Mouse (Mus musculus): ENCODE data around the gene Cep162. TPM values are rescaled to one million over a fixed set of nuclear protein-coding genes. Genes with fewer than 3 reads are reported as not detected.

Gene Cep162
- total and polyA plus RNA-seq, 3 experiments, result 6.2 to 13.2 (median 8.7) TPM

GRCm38 (mm10) chr9:87167001-87167830 is 88.1 kb downstream of the Cep162 start (continued):
- no peak for TF ChIP-seq RAD21 (IDR thresholded peaks at IDR 0.05; ENCODE audit: low read depth, low read length)
- no peak for TF ChIP-seq SMC3 (IDR thresholded peaks at IDR 0.05; ENCODE audit: low read depth, low read length)

- Histone ChIP-seq H3K36me3 (replicated peaks in 1 of 2; ENCODE audit: control insufficient read depth in 1 of 2, insufficient read depth in 1 of 2, low read length in 1 of 2) (no peaks in the 10 kb centered on the region), H3K4me1 (ENCODE audit: control insufficient read depth in 1 of 2, insufficient read depth in 2 of 2) (0 out of 4 replicates have a peak, but pooled peaks cover 0 to 4% of the 10 kb centered on the region in 2 experiments), H3K4me3 (replicated peaks in 1 of 3; ENCODE audit: low read depth in 2 of 3, low read length in 2 of 3, poor library complexity in 1 of 3) (no peak overlapping the region), H3K4me2 (ENCODE audit: insufficient read depth, low read depth, poor library complexity, severe bottlenecking) (no peak overlapping the region), H3K27ac (ENCODE audit: insufficient read depth, low read depth) (no peak overlapping the region), H3K27me3 (replicated peaks) (no peaks in the 10 kb centered on the region), H3K79me2 (replicated peaks; ENCODE audit: control insufficient read depth, extremely low read depth, insufficient read depth, poor library complexity, severe bottlenecking) (no peaks in the 10 kb centered on the region), H3K9ac (ENCODE audit: insufficient read depth, low read depth) (no peak overlapping the region), H3K9me3 (replicated peaks; ENCODE audit: low read length) (no peaks in the 10 kb centered on the region)
- TF ChIP-seq NRF1 (IDR thresholded peaks at IDR 0.05; ENCODE audit: low read depth, low read length) (no peak), JUN (IDR thresholded peaks at IDR 0.05; ENCODE audit: insufficient read depth, low read depth, low read length) (no peak), RAD21 (IDR thresholded peaks at IDR 0.05; ENCODE audit: low read depth, low read length) (no peak), IRF4 (IDR thresholded peaks at IDR 0.05; ENCODE audit: low read depth, low read length) (no peak), TCF12 (IDR thresholded peaks at IDR 0.05; ENCODE audit: low read depth, low read length) (no peak), CHD1 (IDR thresholded peaks at IDR 0.05; ENCODE audit: low read depth, low read length) (no peak), UBTF (IDR thresholded peaks at IDR 0.05; ENCODE audit: low read depth, low read length) (no peak), GABPA (IDR thresholded peaks at IDR 0.05; ENCODE audit: insufficient replicate concordance, low read depth, low read length) (no peak), POLR2A (IDR thresholded peaks at IDR 0.05; ENCODE audit: low read depth, low read length) (no peak), POLR2AphosphoS2 (IDR thresholded peaks at IDR 0.05; ENCODE audit: low read depth, low read length) (no peak), USF1 (IDR thresholded peaks at IDR 0.05; ENCODE audit: low read depth, low read length) (no peak), MAX (IDR thresholded peaks at IDR 0.05; ENCODE audit: low read length) (no peak), MAFK (IDR thresholded peaks at IDR 0.05; ENCODE audit: insufficient replicate concordance, low read length) (no peak), ELF1 (IDR thresholded peaks at IDR 0.05; ENCODE audit: low read depth, low read length) (no peak)
- no peak for DNase-seq (ENCODE audit: extremely low read depth)
- in situ Hi-C loops (cut with MboI; ENCODE audit: low pct_ligation_motif_present, low pct_unique_long_range_greater_than_20kb, low sequenced_read_pairs), result no loop called here
- dilution Hi-C loops (cut with MboI; ENCODE audit: extremely low pct_ligation_motif_present, extremely low pct_unique_long_range_greater_than_20kb, low sequenced_read_pairs), result no loop called here
These were observed 92.8 kb downstream of the Cep162 start for GRCm38 (mm10) chr9:87162559-87162958.

- H3K9me3 ChIP-seq (replicated peaks; ENCODE audit: low read length), result no peaks in the 10 kb centered on the region
- no peaks in the 10 kb centered on the region for H3K79me2 ChIP-seq (replicated peaks; ENCODE audit: control insufficient read depth, extremely low read depth, insufficient read depth, poor library complexity, severe bottlenecking)
- TF ChIP-seq CTCF (conservative IDR thresholded peaks at IDR 0.05 in 1 of 2, IDR thresholded peaks at IDR 0.05 in 1 of 2; ENCODE audit: low read depth in 2 of 2, low read length in 2 of 2), result no peak
- no peak for TF ChIP-seq MXI1 (IDR thresholded peaks at IDR 0.05; ENCODE audit: low read depth, low read length)
- no peak for TF ChIP-seq IRF4 (IDR thresholded peaks at IDR 0.05; ENCODE audit: low read depth, low read length)
- TF ChIP-seq TBP (conservative IDR thresholded peaks at IDR 0.05; ENCODE audit: low read depth, low read length), result no peak
- TF ChIP-seq E2F4 (IDR thresholded peaks at IDR 0.05; ENCODE audit: insufficient replicate concordance, low read depth, low read length), result no peak
- no peak for TF ChIP-seq CHD1 (IDR thresholded peaks at IDR 0.05; ENCODE audit: low read depth, low read length)
- no peak for TF ChIP-seq NELFE (IDR thresholded peaks at IDR 0.05; ENCODE audit: low read depth, low read length)
- TF ChIP-seq HCFC1 (IDR thresholded peaks at IDR 0.05; ENCODE audit: low read depth, low read length), result no peak
- TF ChIP-seq ELF1 (IDR thresholded peaks at IDR 0.05; ENCODE audit: low read depth, low read length), result no peak
- TF ChIP-seq PAX5 (IDR thresholded peaks at IDR 0.05; ENCODE audit: low read length), result no peak
- no peak for TF ChIP-seq MYC (IDR thresholded peaks at IDR 0.05; ENCODE audit: low read depth, low read length)
- no peak for TF ChIP-seq POLR2AphosphoS2 (IDR thresholded peaks at IDR 0.05; ENCODE audit: low read depth, low read length)
- no peak for TF ChIP-seq SMC3 (IDR thresholded peaks at IDR 0.05; ENCODE audit: low read depth, low read length)
- no peak for TF ChIP-seq JUN (IDR thresholded peaks at IDR 0.05; ENCODE audit: insufficient read depth, low read depth, low read length)
- TF ChIP-seq POLR2A (IDR thresholded peaks at IDR 0.05; ENCODE audit: low read depth, low read length), result no peak
- no peak for TF ChIP-seq MAZ (IDR thresholded peaks at IDR 0.05; ENCODE audit: low read depth, low read length)
- no peak for TF ChIP-seq JUND (conservative IDR thresholded peaks at IDR 0.05; ENCODE audit: low read depth, low read length)
- TF ChIP-seq MAFK (IDR thresholded peaks at IDR 0.05; ENCODE audit: insufficient replicate concordance, low read length), result no peak
- TF ChIP-seq NRF1 (IDR thresholded peaks at IDR 0.05; ENCODE audit: low read depth, low read length), result no peak
- dilution Hi-C loops (cut with MboI; ENCODE audit: extremely low pct_ligation_motif_present, extremely low pct_unique_long_range_greater_than_20kb, low sequenced_read_pairs), result no loop called here
- no peak overlapping the region for H3K27ac ChIP-seq (ENCODE audit: insufficient read depth, low read depth)
- no peak for DNase-seq (ENCODE audit: extremely low read depth)
- H3K4me3 ChIP-seq (replicated peaks in 1 of 3; ENCODE audit: low read depth in 2 of 3, low read length in 2 of 3, poor library complexity in 1 of 3), result no peak overlapping the region
- H3K4me2 ChIP-seq (ENCODE audit: insufficient read depth, low read depth, poor library complexity, severe bottlenecking), result no peak overlapping the region
- H3K27me3 ChIP-seq (replicated peaks), result no peaks in the 10 kb centered on the region
- in situ Hi-C loops (cut with MboI; ENCODE audit: low pct_ligation_motif_present, low pct_unique_long_range_greater_than_20kb, low sequenced_read_pairs), result no loop called here
- no peaks in the 10 kb centered on the region for H3K4me1 ChIP-seq (ENCODE audit: control insufficient read depth in 1 of 2, insufficient read depth in 2 of 2)
- no peaks in the 10 kb centered on the region for H3K36me3 ChIP-seq (replicated peaks in 1 of 2; ENCODE audit: control insufficient read depth in 1 of 2, insufficient read depth in 1 of 2, low read length in 1 of 2)
- no peak overlapping the region for H3K9ac ChIP-seq (ENCODE audit: insufficient read depth, low read depth)
These were observed 102.6 kb downstream of the Cep162 start for GRCm38 (mm10) chr9:87152641-87153325.
